Mouse (Mus musculus) frontal cortex, postnatal 25 days (tissue): ENCODE results near the gene Slc2a9.
"Not testable (repeated sequence)": the region's sequence is repeated elsewhere in the genome, so short reads cannot be mapped to it uniquely, and the experiment has no call there.

Experiments
- DNase-seq, 2 experiments: peaks; one replicate each; pipeline ENCODE4 v3.0.0; 2022; ENCODE audit warnings: low spot score in 2 of 2

Slc2a9 gene

DNA sequence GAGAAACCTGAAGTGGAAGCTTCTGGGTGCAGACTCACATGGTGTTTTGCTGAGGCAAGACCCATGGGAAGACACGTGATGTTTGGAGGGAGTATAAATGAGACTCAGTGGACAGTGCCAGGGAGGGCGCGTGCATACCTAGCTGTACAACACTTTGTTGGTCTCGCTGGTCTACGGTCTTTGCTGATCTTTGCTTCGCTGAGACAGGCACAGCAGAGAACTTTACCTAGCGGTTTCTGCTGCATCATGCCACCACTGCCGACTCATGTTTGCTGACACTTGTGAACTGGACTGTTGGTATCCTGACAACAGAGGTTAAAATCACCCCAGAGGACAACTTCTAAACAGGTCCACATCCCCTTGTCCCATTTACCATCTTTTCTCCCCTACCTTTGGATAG is 2.9 kb downstream of the Slc2a9 start:
- DNase-seq, result no peak

DNA sequence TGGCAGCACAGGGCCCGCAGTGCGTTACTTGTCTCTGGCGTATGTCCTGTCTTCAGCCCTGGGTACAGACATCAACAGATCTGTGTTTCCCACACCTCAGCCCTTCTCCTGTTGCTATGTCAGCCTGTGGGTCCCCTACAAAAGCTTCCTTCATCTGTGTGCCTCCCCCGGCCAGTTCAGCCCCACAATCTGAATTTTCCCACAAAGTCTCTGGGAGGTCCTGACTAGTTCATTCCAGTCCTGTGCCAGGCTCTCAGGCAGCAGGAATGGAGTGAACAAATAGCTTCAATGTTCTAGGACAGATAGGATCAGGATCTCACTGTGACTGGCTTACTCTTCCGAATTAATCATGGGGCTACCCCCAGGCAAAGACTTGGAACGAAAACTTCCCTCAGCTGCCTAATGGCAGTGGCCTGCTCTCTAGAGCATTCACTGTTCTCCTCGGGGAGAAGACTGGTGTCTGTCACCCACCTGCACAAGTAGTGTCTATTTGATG is 3.6 kb downstream of the Slc2a9 start:
- no peak for DNase-seq

DNA sequence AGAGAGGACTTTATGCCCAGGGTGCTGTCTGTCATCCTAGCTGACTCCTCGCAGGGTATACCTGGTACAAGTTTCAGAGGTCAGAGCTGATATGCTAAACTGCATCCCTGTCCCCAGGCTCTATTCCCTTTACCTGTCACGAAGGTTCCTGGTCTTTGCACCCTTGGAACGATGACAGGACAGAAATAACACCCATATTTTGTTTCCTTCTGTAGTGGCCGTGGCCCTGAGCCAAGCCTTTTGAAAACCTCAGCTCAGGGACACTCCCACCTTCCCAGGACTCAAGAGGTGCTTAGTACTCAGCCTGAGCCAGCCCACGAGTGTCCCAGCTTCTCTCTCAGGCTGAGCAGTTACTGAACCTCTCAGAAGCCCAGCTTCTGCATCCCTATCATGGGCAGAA is 4.5 kb downstream of the Slc2a9 start:
- no peak for DNase-seq

DNA sequence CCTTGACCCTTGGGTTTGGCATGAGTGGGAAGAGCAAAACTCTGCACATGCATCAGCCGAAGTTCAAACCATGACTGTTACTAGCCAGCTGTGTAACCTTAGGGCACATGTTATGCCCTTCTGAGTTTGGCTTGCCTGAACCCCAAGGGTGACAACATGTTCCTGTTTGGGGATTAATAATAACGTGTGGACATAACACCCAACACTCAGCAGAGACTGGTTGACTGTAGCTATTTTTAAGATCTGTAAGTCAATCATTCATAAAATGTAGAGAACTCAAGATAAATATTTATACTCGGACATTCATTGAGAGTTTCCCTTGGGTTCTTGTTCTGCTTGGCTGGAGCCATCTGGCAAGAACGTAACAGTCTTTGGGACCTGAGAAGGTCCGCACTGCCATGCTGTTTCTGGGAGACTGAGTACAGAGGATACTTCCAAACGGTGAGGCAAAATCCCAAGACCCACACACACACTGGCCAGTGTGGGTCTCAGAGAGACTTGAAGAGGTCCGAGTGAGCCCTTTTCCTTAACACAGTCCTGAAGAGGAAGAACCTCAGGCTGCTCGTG is 6.4 kb downstream of the Slc2a9 start:
- DNase-seq, result no peak

DNA sequence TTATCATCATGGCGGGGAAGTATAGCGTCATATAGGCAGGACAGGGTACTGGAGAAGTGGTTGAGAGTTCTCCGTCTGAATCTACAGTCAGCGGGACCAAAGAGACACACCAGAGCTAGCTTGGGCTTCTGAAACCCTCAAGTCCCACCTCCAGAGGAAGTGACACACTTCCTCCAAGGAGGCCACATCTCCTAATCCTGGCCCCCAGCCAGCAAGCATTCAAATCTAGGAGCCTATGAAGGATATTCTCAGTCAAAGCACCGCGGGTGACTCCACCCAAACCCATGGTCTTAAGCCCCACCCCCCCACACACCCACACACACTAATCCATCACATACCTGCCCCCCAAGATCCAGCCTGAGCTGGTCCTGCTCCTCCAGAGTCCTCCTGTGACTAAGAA is 9.1 kb downstream of the Slc2a9 start:
- DNase-seq, result no peak

DNA sequence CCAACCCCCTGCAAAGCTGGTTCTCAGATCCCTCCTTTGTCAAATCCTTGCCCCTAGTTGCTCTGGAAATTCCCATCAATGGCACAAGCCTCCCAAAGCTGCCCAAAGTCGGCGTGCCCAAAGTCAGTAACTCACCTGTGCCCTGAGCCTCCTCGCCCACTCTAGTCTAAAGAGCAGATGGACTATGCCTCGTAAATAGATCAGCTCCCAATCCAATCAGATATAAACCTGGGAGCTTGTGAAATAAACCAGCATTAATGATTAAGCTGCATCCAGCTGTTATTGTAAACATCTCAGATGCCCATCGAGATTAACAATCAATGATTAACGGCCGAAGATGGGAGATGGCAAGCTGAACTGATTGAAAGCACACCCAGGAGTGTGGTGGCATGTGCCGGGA is 11.2 kb downstream of the Slc2a9 start:
- no peak for DNase-seq

DNA sequence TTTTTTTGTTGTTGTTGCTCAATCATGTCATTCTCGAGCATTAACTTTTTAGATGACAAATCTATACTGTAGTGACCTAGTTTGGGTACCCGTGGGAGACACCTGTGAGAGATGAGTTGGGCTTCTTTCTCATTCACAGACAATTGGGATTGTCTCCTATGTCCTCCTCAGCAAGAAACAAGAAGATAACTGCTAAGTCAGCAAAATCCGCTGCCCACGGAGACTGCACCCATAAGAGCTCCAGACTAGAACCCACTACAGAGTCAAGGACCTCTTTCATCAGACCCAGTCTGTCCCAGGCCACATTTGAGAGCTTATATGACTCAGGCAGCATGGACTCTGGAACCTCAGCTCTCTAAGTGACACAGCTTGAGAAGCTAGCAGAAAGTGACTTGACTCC is 13.2 kb downstream of the Slc2a9 start:
- DNase-seq, result no peak

DNA sequence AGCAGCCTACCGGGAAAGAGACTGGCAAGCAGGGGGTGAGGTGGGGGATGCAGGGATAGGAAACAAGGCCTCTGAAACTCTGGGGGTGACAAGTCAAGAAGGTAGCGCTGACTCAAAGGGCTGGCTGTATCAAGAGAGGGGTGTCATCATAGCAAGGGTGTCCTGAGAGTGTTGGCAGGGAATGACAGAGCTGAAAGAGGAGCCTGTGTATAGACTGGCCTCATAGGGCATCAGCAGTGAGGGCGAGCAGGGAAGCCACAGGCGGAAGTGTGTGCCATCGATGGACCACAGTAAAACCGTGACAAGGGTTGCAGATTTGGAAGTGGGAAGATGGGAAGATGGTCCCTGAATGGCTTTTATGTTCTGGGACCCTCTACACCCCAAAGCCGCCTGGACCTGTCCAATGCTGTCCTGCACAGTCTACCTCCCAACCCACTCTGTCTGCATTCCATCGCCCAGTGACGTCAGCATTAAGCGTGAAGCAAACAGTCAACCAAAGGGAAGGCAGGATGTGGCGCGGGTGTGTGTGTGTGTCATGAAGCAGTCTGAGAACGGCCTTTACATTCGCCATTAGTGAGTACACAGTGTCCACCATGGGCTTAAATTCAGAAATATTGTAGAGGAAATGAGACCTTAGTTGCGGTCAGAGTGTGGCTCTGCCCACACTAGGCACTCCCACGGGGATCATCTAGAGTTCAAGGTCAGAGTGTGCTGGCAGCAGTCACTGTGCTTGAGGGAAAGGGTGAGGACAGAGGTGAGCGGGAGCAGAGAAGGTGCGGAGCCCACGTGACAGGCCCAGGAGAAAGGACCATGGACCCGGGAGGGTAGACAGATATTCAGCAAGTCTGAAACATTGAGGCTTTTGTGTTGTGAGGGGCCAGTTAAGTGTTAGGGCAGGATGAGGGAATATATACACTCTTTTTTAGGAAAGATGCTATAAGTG is 14.0 kb downstream of the Slc2a9 start:
- no peak for DNase-seq

DNA sequence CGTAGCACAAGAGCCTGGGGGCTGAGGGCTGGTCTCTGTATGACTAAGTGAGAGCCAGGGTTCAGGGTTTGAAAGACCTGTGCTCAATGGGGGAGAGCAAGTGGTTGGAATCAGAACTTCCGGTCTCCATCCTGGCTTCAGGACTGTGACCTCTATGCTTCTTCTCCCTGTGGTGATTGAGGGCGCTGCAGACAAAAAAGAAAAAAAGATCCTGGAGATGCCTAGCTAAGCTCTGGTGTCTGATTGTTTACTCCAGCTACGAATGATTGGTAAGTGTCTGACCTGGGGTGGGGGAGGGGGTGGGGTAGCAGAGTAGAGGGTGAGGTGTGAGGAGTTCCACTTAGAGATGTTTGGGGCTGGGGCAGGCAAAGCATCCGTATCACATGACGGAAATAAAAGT is 14.9 kb downstream of the Slc2a9 start:
- no peak for DNase-seq

DNA sequence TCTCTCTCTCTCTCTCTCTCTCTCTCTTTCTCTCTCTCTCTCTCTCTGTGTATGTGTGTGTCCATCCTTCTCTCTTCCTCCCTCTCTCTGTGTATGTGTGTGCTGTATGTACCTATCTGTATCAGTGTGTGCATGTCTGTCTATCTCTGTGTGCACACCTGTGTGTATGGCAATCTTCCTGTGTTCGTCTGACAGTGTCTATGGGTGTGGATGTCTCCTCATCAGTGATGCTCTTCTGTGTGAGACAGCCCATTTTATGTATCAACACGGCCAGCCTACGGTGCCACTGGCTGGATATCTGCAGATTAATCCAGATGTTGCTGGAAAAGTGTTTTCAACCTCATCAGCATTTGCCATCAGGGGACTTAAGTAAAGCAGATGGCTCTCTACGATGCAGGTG is 15.7 kb downstream of the Slc2a9 start:
- no peak for DNase-seq

DNA sequence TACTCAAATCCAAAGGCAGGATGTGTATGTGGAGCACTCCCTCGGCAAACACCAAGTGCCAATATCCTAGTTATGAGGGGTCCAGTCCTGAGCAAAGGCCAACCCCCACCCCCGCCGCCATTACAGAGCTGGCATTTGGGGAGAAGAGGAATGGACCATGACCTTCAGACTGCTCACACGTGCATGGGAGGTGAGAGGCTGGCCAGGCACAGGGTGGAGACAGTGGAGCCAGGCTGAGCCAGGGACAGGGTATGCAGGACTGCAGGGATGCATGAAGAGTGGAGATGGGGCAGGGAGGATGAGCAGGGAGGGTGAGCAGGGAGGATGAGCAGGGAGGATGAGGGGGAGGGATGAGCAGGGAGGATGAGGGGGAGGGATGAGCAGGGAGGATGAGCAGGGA is 17.0 kb downstream of the Slc2a9 start:
- no peak for DNase-seq

DNA sequence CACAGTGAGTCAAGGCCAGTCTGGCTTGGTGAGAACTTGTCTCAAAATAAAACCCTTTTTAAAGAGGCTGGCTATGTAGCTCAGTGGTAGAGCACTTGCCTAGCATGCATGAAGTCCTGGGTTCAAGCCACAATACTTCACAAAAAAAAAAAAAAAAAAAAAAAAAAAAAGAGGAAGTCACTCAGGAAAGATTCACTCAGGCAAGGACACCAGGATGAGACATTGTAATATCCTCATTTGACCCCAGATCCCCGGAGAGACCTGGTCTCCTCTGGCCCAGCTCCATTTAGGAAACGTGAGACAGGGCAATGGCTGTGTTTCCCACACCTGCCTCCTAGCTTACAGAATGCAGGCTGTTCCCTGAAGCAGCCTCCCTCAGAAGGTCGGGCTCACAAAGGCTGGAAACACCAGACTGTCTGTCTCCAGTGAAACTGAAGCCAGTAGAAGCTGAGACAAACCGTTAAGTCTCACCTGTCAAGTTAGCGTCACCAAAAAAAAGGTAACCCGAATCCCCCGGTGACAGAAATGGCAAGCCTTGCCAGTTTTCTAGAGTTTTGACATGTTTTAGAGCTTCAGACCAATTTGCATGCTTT is 19.3 kb downstream of the Slc2a9 start:
- no peak for DNase-seq

DNA sequence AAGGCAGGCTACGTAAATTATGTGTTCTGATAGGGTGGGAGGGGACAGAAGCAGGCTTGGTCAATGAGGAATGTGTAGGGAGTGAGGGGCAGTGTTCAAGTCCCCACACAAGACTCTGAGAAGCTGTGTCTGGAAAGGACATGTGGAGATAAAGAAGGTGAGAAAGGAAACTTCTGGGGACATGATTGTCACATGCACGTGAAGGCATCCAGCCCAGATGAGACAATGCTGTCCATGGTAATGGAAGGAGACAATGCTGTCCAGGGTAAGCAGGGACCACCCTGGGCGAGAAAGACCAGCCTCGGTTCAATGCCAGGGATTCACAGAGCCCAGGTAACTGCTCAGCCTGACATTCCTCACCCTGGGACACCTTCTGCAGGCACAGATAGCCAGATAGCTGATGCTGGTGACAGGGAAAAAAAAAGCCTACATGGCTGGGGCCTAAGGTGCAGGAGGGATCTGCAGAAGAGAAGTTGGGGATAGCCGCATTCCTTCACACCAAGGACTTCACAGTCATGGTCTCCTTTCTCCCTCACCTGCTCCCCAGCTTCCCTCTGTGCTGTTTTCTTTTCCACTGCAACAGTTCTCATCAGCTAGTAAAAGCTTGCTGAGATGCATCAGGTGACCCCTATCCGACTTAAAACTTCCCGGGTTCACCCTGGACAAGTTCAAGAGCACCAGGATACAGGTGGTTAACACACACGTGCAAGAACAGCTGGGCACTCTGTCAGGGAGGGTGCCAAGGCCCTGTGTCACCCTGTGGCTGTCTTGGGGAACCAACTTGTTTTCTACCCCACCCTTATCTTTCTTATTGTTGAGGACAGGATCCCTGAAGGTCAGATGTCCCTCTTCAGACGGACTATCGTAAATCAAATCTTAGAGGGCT is 21.9 kb downstream of the Slc2a9 start:
- DNase-seq, result no peak

DNA sequence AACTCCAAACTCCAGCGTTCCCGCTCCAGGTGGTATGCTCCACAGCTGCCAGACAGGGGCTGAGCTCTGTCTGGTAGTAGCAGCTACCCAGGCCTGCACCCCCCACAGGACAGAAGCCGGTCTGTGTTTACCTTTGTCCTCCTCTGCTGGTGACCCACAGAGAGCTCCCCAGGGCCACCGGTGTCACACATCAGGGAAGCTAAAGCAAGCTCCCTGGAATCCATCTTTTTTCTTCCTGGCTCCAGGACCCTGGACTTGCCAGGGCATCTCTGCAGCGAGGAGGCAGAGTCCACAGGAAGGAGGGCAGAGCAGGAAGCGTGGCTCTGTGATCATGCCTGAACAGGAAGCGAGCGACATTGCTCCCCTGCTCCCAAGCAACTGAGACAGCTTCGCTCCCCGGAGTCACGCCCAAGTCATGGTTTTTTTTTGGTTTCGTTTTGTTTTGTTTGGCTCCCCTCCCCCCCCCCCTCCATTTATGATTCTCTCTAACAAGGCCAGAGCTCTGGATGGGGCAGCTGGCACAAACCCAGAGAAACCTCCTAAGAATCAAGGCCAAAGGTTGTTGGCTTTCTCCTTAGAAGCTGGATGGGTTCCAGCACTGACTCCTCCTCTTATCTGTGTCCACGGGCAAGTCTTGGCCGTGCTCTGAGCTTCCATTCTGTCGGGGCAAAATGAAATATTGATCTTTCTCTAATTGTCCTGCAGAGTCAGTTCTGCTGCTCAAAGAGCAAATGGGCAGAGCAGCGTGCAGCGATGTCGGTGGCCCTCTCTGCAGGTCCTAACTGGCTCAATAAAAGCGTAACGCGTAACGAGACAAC is 22.8 kb downstream of the Slc2a9 start:
- DNase-seq, result no peak

DNA sequence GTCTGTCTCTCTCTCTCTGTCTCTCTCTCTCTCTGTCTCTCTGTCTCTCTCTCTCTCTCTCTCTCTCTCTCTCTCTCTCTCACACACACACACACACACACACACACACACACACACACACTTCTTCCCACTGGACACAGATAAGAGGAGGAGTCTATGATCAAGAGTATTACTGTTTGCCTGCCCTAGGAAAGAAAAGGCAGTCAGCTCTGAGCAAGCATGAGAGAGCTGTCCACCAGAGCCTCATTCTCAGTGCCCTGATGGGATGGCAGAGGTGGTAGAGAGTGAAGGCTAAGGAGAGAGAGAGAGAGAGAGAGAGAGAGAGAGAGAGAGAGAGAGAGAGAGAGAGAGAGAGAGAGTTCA is 23.4 kb downstream of the Slc2a9 start:
- DNase-seq, result not testable (repeated sequence)

DNA sequence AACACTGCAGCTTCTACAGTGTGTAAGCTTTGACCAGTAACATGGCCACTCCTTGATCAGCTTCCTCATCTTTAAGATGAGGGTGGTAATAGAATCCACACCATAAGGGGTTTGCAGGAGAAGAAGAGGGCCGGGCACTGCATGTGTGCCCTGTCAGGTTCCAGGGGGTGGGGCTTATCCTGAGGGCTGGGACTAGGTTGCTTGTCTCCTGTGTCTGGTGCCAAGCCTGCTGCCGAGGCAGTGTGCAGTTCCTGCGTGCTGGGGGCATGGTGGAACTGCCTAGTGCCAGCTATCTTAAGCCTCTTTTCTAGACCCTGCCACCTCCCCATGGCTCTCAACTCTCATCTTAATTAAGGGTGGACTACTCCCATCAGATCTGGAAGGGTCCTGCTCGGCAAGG is 23.9 kb downstream of the Slc2a9 start:
- DNase-seq, result no peak

DNA sequence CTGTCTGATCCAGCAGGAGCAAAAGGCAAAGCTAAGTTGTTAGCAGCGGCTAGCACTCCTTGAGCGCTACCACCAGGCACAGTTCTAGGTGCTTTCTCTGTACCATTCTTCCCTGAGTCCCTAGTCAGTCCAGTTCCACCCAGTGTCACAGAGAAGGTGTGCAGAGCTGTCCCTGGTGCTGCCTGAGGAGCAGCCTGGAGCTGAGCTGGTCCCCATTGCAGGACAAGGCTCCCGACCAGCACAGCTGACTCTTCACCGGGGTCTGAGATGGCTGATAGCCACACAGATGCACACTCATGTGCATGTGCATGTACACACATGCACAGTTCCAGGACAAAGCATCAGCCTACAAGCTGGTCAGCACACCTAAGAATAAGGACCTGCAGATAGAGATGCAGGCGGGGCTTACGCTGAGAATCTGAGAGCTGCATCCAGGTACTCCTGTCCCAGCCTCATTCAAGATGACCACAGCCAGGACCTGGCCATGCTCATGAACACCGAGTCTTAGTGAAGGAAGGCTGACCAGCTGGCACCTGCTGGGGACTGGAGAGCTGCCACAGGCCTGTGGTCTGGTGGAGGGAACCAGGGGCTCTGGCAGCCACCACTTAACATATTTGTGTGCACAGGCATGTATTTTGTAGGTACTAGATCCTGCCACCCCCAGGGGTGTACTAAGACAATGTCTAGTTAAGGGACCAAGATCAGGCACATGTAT is 25.1 kb downstream of the Slc2a9 start:
- DNase-seq, result no peak

DNA sequence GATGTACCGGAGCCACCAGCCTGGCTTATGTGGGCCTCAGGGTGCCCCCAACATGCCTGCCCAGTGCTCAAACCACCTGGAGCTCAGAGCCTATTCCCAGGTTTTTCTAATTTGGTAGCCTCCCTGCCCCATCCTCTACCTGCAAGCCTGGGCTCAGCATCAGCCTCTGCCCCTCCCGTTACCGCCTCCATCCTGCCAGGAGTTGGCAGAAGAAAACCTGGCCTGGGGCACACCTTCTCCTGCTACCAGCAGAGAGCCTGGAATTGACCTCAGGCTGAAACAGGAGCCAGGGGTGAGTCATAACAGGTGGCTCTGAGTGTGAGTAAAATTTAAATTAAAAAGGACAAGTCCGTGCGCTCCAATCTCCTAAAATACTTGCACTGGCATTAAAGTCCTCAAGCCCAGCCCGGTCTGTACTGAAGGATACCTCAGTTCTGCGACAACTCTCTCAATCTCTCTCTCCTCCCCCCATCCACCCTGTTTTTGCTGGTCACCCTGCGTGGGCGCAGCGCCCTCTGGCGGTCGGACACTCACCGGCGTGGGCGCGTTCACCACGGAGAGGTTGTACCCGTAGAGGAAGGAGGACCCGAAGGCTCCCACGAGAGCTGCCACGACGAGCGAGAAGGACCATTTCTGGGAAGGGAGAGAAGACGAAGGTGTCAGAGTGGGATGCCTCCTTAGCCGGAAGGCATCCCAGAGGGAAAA is 25.9 kb downstream of the Slc2a9 start:
- DNase-seq, result peak; percentile 49 to 58

DNA sequence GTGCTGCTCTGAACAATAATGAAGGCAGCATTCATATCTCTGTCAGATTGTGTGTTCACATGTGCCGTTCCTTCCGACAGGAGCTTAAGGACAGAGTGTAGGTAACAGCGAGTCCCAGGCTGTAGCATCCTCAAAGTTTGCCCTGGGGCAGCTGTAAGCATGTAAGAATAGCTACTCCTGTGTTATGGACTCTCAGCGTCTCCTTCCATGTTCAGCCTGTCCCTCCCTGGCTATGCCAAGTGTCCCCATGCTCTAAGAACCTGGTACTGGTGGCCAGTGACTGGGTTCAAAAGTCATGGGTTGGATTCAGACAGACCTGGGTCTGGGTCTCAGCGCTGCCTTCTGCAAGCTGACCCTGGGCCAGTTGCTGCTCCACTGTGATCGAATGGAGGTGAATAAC is 32.1 kb downstream of the Slc2a9 start:
- no peak for DNase-seq
